Mouse (Mus musculus): ENCODE measurements around the gene Cdc27.

GRCm38 (mm10) chr11:104579575-104579974 lies 29.2 kb upstream of the Cdc27 start:
- no peak for TF ChIP-seq NRF1 (IDR thresholded peaks at IDR 0.05; ENCODE audit: low read depth, low read length)
- TF ChIP-seq E2F4 (IDR thresholded peaks at IDR 0.05; ENCODE audit: insufficient replicate concordance, low read depth, low read length): no peak
- no peak for TF ChIP-seq HCFC1 (IDR thresholded peaks at IDR 0.05; ENCODE audit: low read depth, low read length)
- TF ChIP-seq POLR2A (IDR thresholded peaks at IDR 0.05; ENCODE audit: low read depth, low read length): no peak
- TF ChIP-seq USF2 (conservative IDR thresholded peaks at IDR 0.05; ENCODE audit: low read depth, low read length): no peak

Measured in CH12.LX (cell line).